Mouse (Mus musculus): ENCODE measurements around the gene Lrrc4c. TPM values are rescaled to one million over a fixed set of nuclear protein-coding genes. Genes with fewer than 3 reads are reported as not detected.

Gene Lrrc4c
- polyA plus RNA-seq, 1 experiment from 2014 or later: 0.92 TPM

GRCm38 (mm10) chr2:97487567-97487966, 1169.6 kb downstream of the Lrrc4c start:
- no peaks in the 10 kb centered on the region for H3K9me3 ChIP-seq
- H3K27ac ChIP-seq (replicated peaks): no peak overlapping the region
- 73% methylated on average over 5 of the region's 5 CpGs for WGBS
- H3K36me3 ChIP-seq: no peaks in the 10 kb centered on the region
- H3K27me3 ChIP-seq (replicated peaks): no peaks in the 10 kb centered on the region
- no peak for ATAC-seq (ENCODE audit: extremely low read depth, insufficient number of reproducible peaks, low FRiP score, low TSS enrichment)
- H3K4me2 ChIP-seq: no peak overlapping the region
- H3K4me3 ChIP-seq: no peak overlapping the region
- H3K4me1 ChIP-seq: peaks cover 6% of the 10 kb centered on the region
- H3K9ac ChIP-seq: no peak overlapping the region

- Histone ChIP-seq H3K9me3 (no peaks in the 10 kb centered on the region), H3K4me2 (no peak overlapping the region), H3K4me3 (no peak overlapping the region), H3K4me1 (no peaks in the 10 kb centered on the region), H3K27ac (replicated peaks) (no peak overlapping the region), H3K9ac (no peak overlapping the region), H3K27me3 (replicated peaks) (no peaks in the 10 kb centered on the region), H3K36me3 (no peaks in the 10 kb centered on the region)
- no peak for ATAC-seq (ENCODE audit: extremely low read depth, insufficient number of reproducible peaks, low FRiP score, low TSS enrichment)
These were observed 1179.1 kb downstream of the Lrrc4c start for GRCm38 (mm10) chr2:97497069-97497468.

GRCm38 (mm10) chr2:97502501-97502900, 1184.5 kb downstream of the Lrrc4c start:
- no peak for ATAC-seq (ENCODE audit: extremely low read depth, insufficient number of reproducible peaks, low FRiP score, low TSS enrichment)
- 82% methylated on average over 1 of the region's 1 CpGs for WGBS

GRCm38 (mm10) chr2:97504902-97505301, 1186.9 kb downstream of the Lrrc4c start:
- H3K9ac ChIP-seq: no peak overlapping the region
- H3K27me3 ChIP-seq (replicated peaks): no peaks in the 10 kb centered on the region
- H3K27ac ChIP-seq (replicated peaks): no peak overlapping the region
- ATAC-seq (ENCODE audit: extremely low read depth, insufficient number of reproducible peaks, low FRiP score, low TSS enrichment): no peak
- H3K4me2 ChIP-seq: no peak overlapping the region
- no peak overlapping the region for H3K4me3 ChIP-seq
- H3K9me3 ChIP-seq: no peaks in the 10 kb centered on the region
- no peaks in the 10 kb centered on the region for H3K4me1 ChIP-seq
- 52% methylated on average over 5 of the region's 5 CpGs for WGBS
- no peaks in the 10 kb centered on the region for H3K36me3 ChIP-seq

More at GRCm38 (mm10) chr2:97502501-97502900, 1184.5 kb downstream of the Lrrc4c start:
- Histone ChIP-seq H3K36me3 (no peaks in the 10 kb centered on the region), H3K4me1 (no peaks in the 10 kb centered on the region), H3K9me3 (no peaks in the 10 kb centered on the region), H3K4me2 (no peak overlapping the region), H3K27me3 (replicated peaks) (no peaks in the 10 kb centered on the region), H3K4me3 (no peak overlapping the region), H3K27ac (replicated peaks) (no peak overlapping the region), H3K9ac (no peak overlapping the region)

GRCm38 (mm10) chr2:97524256-97524922, 1206.4 kb downstream of the Lrrc4c start:
- Histone ChIP-seq H3K27me3 (replicated peaks) (no peaks in the 10 kb centered on the region), H3K9ac (no peak overlapping the region), H3K36me3 (no peaks in the 10 kb centered on the region), H3K9me3 (no peaks in the 10 kb centered on the region), H3K4me1 (no peaks in the 10 kb centered on the region), H3K27ac (replicated peaks) (no peak overlapping the region), H3K4me3 (no peak overlapping the region), H3K4me2 (no peak overlapping the region)
- WGBS: 64% methylated on average over 2 of the region's 2 CpGs
- ATAC-seq (ENCODE audit: extremely low read depth, insufficient number of reproducible peaks, low FRiP score, low TSS enrichment): no peak

GRCm38 (mm10) chr2:97525107-97525506, 1207.1 kb downstream of the Lrrc4c start:
- H3K4me2 ChIP-seq: no peak overlapping the region
- H3K9me3 ChIP-seq: no peaks in the 10 kb centered on the region
- H3K27ac ChIP-seq (replicated peaks): no peak overlapping the region
- ATAC-seq (ENCODE audit: extremely low read depth, insufficient number of reproducible peaks, low FRiP score, low TSS enrichment): no peak
- H3K36me3 ChIP-seq: no peaks in the 10 kb centered on the region
- H3K27me3 ChIP-seq (replicated peaks): no peaks in the 10 kb centered on the region
- no peak overlapping the region for H3K9ac ChIP-seq
- 82% methylated on average over 2 of the region's 2 CpGs for WGBS
- H3K4me1 ChIP-seq: no peaks in the 10 kb centered on the region
- no peak overlapping the region for H3K4me3 ChIP-seq

GRCm38 (mm10) chr2:97530622-97531021, 1212.7 kb downstream of the Lrrc4c start:
- Histone ChIP-seq H3K4me2 (no peak overlapping the region), H3K4me3 (no peak overlapping the region), H3K27ac (replicated peaks) (no peak overlapping the region), H3K4me1 (no peaks in the 10 kb centered on the region), H3K9ac (no peak overlapping the region), H3K27me3 (replicated peaks) (no peaks in the 10 kb centered on the region), H3K9me3 (no peaks in the 10 kb centered on the region), H3K36me3 (no peaks in the 10 kb centered on the region)
- no peak for ATAC-seq (ENCODE audit: extremely low read depth, insufficient number of reproducible peaks, low FRiP score, low TSS enrichment)
- 65% methylated on average over 4 of the region's 4 CpGs for WGBS

GRCm38 (mm10) chr2:97543691-97544672, 1226.0 kb downstream of the Lrrc4c start:
- Histone ChIP-seq H3K9me3 (no peaks in the 10 kb centered on the region), H3K36me3 (no peaks in the 10 kb centered on the region), H3K27ac (replicated peaks) (no peak overlapping the region), H3K9ac (no peak overlapping the region), H3K4me1 (no peaks in the 10 kb centered on the region), H3K4me3 (no peak overlapping the region), H3K27me3 (replicated peaks) (no peaks in the 10 kb centered on the region), H3K4me2 (no peak overlapping the region)
- no peak for ATAC-seq (ENCODE audit: extremely low read depth, insufficient number of reproducible peaks, low FRiP score, low TSS enrichment)
- WGBS: 70% methylated on average over 10 of the region's 10 CpGs

- ATAC-seq (ENCODE audit: extremely low read depth, insufficient number of reproducible peaks, low FRiP score, low TSS enrichment): no peak
- no peak overlapping the region for H3K9ac ChIP-seq
These were observed 1226.7 kb downstream of the Lrrc4c start for GRCm38 (mm10) chr2:97544673-97545071.

GRCm38 (mm10) chr2:97545946-97546345, 1228.0 kb downstream of the Lrrc4c start:
- H3K4me2 ChIP-seq: no peak overlapping the region
- 68% methylated on average over 1 of the region's 1 CpGs for WGBS
- H3K4me1 ChIP-seq: no peaks in the 10 kb centered on the region
- no peaks in the 10 kb centered on the region for H3K9me3 ChIP-seq
- ATAC-seq (ENCODE audit: extremely low read depth, insufficient number of reproducible peaks, low FRiP score, low TSS enrichment): no peak
- no peak overlapping the region for H3K4me3 ChIP-seq
- H3K9ac ChIP-seq: no peak overlapping the region
- no peaks in the 10 kb centered on the region for H3K27me3 ChIP-seq (replicated peaks)
- H3K36me3 ChIP-seq: no peaks in the 10 kb centered on the region
- no peak overlapping the region for H3K27ac ChIP-seq (replicated peaks)

More at GRCm38 (mm10) chr2:97544673-97545071, 1226.7 kb downstream of the Lrrc4c start:
- Histone ChIP-seq H3K4me1 (no peaks in the 10 kb centered on the region), H3K9me3 (no peaks in the 10 kb centered on the region), H3K27me3 (replicated peaks) (no peaks in the 10 kb centered on the region), H3K36me3 (no peaks in the 10 kb centered on the region), H3K27ac (replicated peaks) (no peak overlapping the region), H3K4me2 (no peak overlapping the region), H3K4me3 (no peak overlapping the region)

- ATAC-seq (ENCODE audit: extremely low read depth, insufficient number of reproducible peaks, low FRiP score, low TSS enrichment): no peak
- no peaks in the 10 kb centered on the region for H3K27me3 ChIP-seq (replicated peaks)
- H3K4me2 ChIP-seq: no peak overlapping the region
- no peak overlapping the region for H3K9ac ChIP-seq
- no peaks in the 10 kb centered on the region for H3K36me3 ChIP-seq
- no peaks in the 10 kb centered on the region for H3K4me1 ChIP-seq
- H3K27ac ChIP-seq (replicated peaks): no peak overlapping the region
- H3K9me3 ChIP-seq: no peaks in the 10 kb centered on the region
- WGBS: 47% methylated on average over 2 of the region's 2 CpGs
- H3K4me3 ChIP-seq: no peak overlapping the region
These were observed 1246.5 kb downstream of the Lrrc4c start for GRCm38 (mm10) chr2:97564509-97564908.

Measured in heart, embryonic 13.5 days (tissue).